Mouse (Mus musculus): ENCODE results near the gene Adamts3.

DNA sequence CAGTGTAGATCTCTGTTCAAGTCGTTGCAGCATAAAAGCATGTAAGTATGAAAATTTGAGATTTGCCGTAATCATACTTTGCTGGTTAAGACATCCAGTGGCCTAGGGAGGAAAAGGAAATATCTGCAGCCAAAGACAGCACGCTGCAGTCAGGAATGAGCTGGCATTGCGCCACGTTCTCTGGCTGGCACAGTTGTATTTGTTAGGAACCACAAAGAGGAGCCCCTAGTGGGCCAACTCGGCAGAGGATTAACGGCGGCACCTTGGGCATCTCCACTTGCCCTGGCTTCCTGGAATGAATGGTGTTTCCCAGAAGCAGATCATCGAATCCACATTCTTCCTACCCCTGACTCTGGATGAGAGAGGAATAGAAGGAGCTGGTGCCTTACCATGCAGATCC is 14.4 kb upstream of the Adamts3 start:
- TF ChIP-seq E2F4 (IDR thresholded peaks at IDR 0.05; ENCODE audit: insufficient read depth) (no peak), TCF12 (IDR thresholded peaks at IDR 0.05; ENCODE audit: insufficient read depth, poor library complexity, severe bottlenecking) (no peak), POLR2A (IDR thresholded peaks at IDR 0.05; ENCODE audit: insufficient read length, low read depth) (no peak), MAX (IDR thresholded peaks at IDR 0.05; ENCODE audit: low read depth) (no peak), CEBPB (IDR thresholded peaks at IDR 0.05; ENCODE audit: insufficient read depth, poor library complexity, severe bottlenecking) (no peak), USF1 (IDR thresholded peaks at IDR 0.05; ENCODE audit: low read depth) (no peak), SRF (IDR thresholded peaks at IDR 0.05; ENCODE audit: control insufficient read depth, insufficient read length, low read depth) (no peak)

Data from myocyte (in vitro differentiated cells).